10 mouse cellular contexts compared by ENCODE assay signal in the genomic region with DNA sequence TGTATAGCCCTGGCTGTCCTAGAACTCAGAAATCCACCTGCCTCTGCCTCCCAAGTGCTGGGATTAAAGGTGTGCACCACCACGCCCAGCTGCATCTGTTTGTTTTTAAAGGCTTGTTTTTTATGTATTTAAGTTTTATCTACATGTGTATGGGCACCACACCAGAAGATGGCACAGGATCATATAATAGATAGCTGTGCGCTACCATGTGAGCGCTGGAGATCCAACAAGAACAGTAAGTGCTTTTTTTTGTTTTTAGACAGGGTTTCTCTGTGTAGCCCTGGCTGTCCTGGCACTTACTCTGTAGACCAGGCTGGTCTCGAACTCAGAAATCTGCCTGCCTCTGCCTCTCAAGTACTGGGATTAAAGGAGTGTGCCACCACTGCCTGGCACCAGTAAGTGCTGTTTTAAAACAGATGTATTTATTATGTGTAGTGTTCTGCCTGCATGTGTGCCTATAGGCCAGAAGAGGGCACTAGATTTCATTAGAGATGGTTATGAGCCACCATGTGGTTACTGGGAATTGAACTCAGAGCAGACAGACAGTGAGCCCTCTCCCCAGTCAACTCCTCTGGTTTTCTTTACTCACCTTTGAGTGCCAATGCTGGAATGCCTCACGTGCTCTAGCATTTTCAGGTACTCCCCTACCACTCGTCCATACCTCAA. TPM values are rescaled to one million over a fixed set of nuclear protein-coding genes. Genes with fewer than 3 reads are reported as not detected.
A peak's percentile ranks its signal among the peaks of the same experiment; 100 is the strongest.
DNase-seq lines count a peak whose midpoint lies in the region; ATAC-seq and TF ChIP-seq lines count a peak whose summit lies in the region.
"Had no signal": no experiment of that assay in that cellular context is flagged by ENCODE, and none has a peak within 500 bp of the region (broad histone marks: within the 10 kb centered on the region; RNA-seq: fewer than 3 reads in every experiment).

No protein-coding gene starts in this region.

- H3K9ac ChIP-seq in ES-Bruce4 (ENCODE audit: low read depth, poor library complexity, severe bottlenecking), result no peak overlapping the region

- no peak overlapping the region for H3K4me3 ChIP-seq in layer of hippocampus, adult 2 months
- no peak overlapping the region for H3K4me3 ChIP-seq in ES-Bruce4 (ENCODE audit: low read depth, low read length)

- no peak for TF ChIP-seq POLR2A in ES-Bruce4 (IDR thresholded peaks at IDR 0.05; ENCODE audit: insufficient read depth, low read length)

- no peak for DNase-seq in layer of hippocampus, adult 2 months (ENCODE audit: low spot score in 2 of 2)
- no peak for DNase-seq in layer of hippocampus, postnatal 25 days (ENCODE audit: extremely low spot score in 1 of 2, low spot score in 1 of 2)
- peak; percentile 15 for DNase-seq in c-Kit-negative CD71-positive TER-119-positive erythroid progenitor cells, embryonic 14.5 days (ENCODE audit: low read depth, low spot score)
- DNase-seq in kidney, adult 11 months, result no peak
- DNase-seq in heart, postnatal 4 days, result no peak
- DNase-seq: cerebellum, postnatal 25 days; right cerebral cortex, postnatal 14 days had no signal

- no peak overlapping the region for H3K27ac ChIP-seq in layer of hippocampus, adult 2 months
- no peak overlapping the region for H3K27ac ChIP-seq in ES-Bruce4 (ENCODE audit: insufficient read depth, low read length)

- H3K27me3 ChIP-seq in ES-Bruce4 (ENCODE audit: control insufficient read depth, insufficient read depth, low read length, poor library complexity, severe bottlenecking), result no peaks in the 10 kb centered on the region

- H3K9me3 ChIP-seq in ES-Bruce4 (replicated peaks; ENCODE audit: control insufficient read depth, insufficient read depth, low read length, poor library complexity, severe bottlenecking), result no peaks in the 10 kb centered on the region

- H3K4me1 ChIP-seq in ES-Bruce4 (ENCODE audit: control insufficient read depth, insufficient read depth, low read length), result no peaks in the 10 kb centered on the region

- TF ChIP-seq CTCF in layer of hippocampus, adult 2 months (conservative IDR thresholded peaks at IDR 0.05), result peak; percentile 64
- TF ChIP-seq CTCF in ES-Bruce4 (IDR thresholded peaks at IDR 0.05; ENCODE audit: low read depth, low read length), result peak; percentile 12

- no peak for TF ChIP-seq EP300 in ES-Bruce4 (IDR thresholded peaks at IDR 0.05; ENCODE audit: insufficient read depth, low read depth, low read length)

- H3K36me3 ChIP-seq in ES-Bruce4 (ENCODE audit: control insufficient read depth, insufficient read depth, low read length, poor library complexity, severe bottlenecking), result no peaks in the 10 kb centered on the region

- ATAC-seq in megakaryocyte, adult 5-6 weeks (ENCODE audit: poor library complexity, severe bottlenecking), result peak; percentile 34
- no peak for ATAC-seq in cerebellum, adult (ENCODE audit: insufficient number of reproducible peaks, low FRiP score, low TSS enrichment)

RNA-seq across cellular contexts. Expression of a gene that starts 21.3 kb away (rescaled TPM):
- total RNA-seq in layer of hippocampus, adult 2 months (2021), result 10 to 100 TPM; 37.7 to 44.8 TPM
- 10 to 100 TPM; 33.7 to 39.7 TPM for total RNA-seq in layer of hippocampus, postnatal 25 days (2021)
- 89.0 and 98.5 TPM in 2 replicates for polyA plus RNA-seq in ES-Bruce4 (2011; ENCODE audit: insufficient read depth, insufficient read length, low read depth, missing spikeins)
- 123 and 128 TPM in 2 replicates for total RNA-seq in megakaryocyte, adult 5-6 weeks (2015)
- total RNA-seq in megakaryocyte, adult 5-6 weeks (2017), result 47.5 and 78.3 TPM in 2 replicates
- 10 to 100 TPM; 35.3 to 36.0 TPM for total RNA-seq in heart, postnatal 4 days (2021)
